Mouse (Mus musculus): Measurements from ENCODE around the gene Cd79a.
A peak's percentile ranks its signal among the peaks of the same experiment; 100 is the strongest.
"Not testable (repeated sequence)": the region's sequence is repeated elsewhere in the genome, so short reads cannot be mapped to it uniquely, and the experiment has no call there.

The Cd79a gene

DNA sequence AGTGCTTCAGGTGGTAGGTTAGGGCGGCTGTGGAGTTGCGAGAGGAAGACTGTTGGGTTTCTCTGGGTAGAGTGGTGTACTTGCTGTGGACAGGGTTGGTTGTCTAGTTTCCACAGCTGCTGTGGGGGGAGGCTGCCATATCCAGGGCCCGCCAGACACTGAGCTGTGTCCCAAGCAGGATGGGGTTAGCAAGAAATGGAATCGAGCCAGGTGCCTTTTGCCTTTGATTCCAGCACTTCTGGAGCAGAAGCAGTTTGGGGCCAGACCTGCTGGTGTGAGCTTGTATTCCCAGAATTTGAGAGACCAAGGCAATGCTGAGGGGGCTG, 10.9 kb upstream of the Cd79a start:
- DNase-seq = no peak

- DNase-seq = no peak
Observed at GRCm38 (mm10) chr7:24887096-24887495, 10.1 kb upstream of the Cd79a start.

- no peak for DNase-seq
Observed at GRCm38 (mm10) chr7:24889431-24890220, 7.6 kb upstream of the Cd79a start.

- DNase-seq = peak; percentile 73
Observed at GRCm38 (mm10) chr7:24890281-24891216, 6.6 kb upstream of the Cd79a start.

GRCm38 (mm10) chr7:24891241-24892124, 5.7 kb upstream of the Cd79a start:
- no peak for DNase-seq

DNA sequence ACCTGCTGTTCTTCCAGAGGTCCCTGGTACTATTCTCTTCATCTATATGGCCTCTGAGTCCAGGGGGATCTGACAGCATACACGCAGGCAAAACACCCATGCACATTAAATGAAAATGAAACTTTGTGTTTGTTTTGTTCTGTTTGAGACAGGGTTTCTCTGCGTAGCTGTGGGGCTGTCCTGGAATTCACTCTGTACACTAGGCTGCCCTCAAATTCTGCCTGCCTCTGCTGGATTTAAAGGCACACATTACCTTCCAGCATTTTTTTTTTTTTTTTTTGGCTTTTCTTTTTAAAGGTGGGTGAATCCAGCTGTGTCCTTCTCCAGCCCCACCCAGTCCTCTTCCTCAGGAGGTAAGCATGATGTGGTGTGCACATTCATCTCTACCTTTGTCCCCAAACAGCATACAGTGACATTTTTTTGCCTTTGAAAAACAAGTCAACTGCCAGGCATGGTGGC, 5.0 kb upstream of the Cd79a start:
- no peak for DNase-seq

GRCm38 (mm10) chr7:24895749-24896148, 1.4 kb upstream of the Cd79a start:
- not testable (repeated sequence) for DNase-seq

DNA sequence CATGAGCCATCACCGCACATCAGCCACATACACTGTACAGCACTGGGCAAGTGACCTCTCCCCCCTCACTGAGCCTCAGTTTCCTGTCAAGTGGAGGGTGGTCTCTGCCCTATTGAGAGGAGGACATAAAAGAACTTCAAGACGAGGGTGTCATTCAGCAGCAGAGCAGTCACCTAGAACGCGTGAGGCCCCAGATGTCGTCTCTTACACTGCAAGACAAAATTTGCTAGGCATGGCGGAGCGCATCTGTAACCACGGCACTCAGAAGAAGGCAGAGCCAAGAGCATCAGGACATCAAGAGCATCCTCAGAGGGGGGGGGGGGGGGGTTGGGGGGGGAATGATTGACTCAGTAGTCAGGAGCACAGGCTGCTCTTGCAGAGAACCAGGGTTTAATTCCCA, 912 bp upstream of the Cd79a start:
- DNase-seq = no peak

- DNase-seq = no peak
Observed at GRCm38 (mm10) chr7:24897959-24898358, 778 bp downstream of the Cd79a start.

DNA sequence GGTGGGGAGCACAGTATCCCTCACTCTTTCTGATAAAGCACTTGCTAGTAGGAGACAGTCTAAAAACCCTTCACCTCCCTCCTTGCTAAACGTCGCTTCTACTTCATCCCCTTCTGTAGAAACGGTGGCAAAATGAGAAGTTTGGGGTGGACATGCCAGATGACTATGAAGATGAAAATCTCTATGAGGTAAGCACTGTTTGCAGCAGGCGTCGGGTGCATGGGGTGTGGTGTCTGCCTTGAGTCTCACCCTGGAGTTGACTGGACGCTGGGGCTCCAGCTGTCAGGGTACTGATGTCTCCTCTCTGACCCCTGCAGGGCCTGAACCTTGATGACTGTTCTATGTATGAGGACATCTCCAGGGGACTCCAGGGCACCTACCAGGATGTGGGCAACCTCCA, 3.9 kb downstream of the Cd79a start:
- no peak for DNase-seq

DNA sequence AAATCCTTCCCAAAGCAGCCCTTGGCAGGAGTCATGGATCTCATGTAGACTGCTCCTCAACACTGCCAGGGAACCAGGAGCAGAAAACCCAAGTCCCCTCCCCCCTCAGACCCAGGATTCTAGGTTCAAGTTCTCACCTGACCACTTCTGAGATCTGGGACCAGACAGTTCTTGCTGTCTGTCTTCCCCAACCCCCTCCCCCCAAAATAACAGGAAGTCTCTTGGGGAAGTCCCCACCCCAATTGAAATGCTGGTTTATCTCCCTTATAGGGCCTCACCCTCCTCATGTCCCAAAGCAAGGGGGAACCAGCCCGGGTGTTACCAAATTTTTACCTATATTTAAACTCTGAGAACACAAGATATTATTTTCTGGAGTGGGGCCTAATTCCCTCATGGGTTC, 4.7 kb downstream of the Cd79a start:
- DNase-seq = no peak

GRCm38 (mm10) chr7:24902264-24902629, 5.1 kb downstream of the Cd79a start:
- DNase-seq = no peak

- peak; percentile 47 for DNase-seq
Observed at GRCm38 (mm10) chr7:24902630-24903443, 5.7 kb downstream of the Cd79a start, which contains the start of gene Arhgef1. Gene Arhgef1 (plus strand): TSS chr7:24902912.

- DNase-seq = no peak
Observed at GRCm38 (mm10) chr7:24903444-24903825, 6.3 kb downstream of the Cd79a start.

- DNase-seq = peak; percentile 96
Observed at GRCm38 (mm10) chr7:24904070-24904483, 6.9 kb downstream of the Cd79a start.

DNA sequence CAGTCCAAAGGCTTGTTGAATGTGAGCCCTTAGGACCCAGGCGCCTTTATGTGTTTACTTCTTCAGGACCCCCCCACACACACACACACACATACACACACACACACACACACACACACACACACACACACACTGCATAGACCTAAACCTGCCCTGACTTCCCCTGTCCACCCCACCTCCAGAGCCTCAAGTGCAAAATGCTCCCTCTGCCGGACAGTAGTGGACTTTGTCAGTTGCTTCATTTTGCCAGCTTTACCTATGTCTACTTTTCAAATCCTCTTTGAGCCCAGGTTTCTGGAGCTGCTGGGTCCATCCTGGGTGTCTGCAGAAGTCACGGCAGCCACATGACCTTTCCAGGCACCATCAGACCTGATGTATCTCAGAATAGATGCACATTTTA, 7.8 kb downstream of the Cd79a start:
- DNase-seq = peak; percentile 29

DNA sequence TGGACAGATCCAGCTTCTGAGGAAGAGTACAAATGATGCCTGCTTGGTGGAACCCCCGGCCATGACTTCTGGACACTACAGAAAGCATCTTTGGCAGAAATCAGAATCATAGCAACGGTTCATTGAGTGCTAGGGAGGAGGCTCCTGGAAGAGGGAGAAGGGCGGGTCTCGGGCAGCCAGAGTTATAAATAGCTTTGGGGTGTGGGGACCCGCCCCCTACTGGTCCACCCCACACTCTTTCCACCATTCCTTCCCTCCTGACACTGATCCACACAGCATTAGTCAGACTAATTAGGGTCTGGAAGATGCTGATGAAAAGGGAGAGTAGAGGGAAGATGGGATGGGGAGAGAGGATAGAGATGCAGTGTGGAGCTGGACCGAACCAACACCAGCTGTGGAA, 9.4 kb downstream of the Cd79a start:
- no peak for DNase-seq

DNA sequence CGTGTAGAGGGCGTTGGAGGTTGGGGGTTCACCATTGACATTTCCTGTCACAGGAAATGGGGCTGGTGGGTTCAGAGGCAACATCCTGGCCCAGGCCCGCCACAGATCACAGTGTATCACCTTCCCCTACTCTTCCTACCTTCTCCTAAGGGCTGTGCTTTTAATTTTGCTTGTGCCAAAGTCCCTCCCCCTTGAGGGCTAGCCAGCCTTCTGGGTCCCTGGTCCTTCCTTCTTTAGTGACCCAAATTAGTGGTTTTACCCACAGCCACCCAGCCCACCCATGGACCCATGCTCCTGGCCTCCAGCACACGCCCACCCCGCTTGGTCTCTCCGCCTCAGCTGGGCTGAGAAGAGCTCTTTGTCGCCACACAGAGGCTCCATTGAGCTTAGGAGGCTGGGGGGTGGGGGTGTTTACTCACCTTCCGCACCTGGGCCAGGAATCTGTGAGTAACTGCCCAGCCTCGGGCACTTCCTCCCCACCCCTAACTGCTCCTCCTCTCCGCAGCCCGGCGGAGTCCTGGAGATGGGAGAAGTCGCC, 10.1 kb downstream of the Cd79a start:
- no peak for DNase-seq

- DNase-seq = no peak
Observed at GRCm38 (mm10) chr7:24912480-24912879, 15.3 kb downstream of the Cd79a start.

DNA sequence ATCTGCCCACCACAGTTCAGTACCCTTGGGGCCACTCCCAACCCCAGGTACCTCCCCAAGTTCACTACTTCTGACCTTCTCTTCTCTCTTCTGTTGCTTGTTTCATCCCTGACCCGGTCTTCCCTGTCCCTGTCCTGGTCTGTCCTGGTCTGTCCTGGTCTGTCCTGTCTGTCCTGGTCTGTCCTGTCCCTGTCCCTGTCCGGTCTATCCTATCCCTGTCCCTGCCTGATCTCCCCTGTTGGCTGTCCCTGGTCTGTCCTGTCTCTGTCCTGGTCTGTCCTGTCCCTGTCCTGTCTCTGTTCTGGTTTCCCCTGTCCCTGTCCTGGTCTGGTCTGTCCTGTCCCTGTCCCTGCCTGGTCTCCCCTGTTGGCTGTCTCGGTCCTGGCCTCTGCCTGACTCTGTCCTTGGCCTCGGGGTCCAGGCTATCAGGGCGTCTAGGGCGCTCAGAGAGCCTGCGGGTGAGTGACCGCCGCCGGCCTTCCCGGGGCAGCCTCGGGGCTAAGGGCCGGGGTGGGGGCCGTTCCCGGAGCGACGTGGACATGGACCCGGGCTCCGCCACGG, 21.7 kb downstream of the Cd79a start:
- no peak for DNase-seq

GRCm38 (mm10) chr7:24919728-24920127, 22.5 kb downstream of the Cd79a start:
- DNase-seq = no peak

Data from right cerebral cortex, postnatal 25 days (tissue).